In the genomic region with DNA sequence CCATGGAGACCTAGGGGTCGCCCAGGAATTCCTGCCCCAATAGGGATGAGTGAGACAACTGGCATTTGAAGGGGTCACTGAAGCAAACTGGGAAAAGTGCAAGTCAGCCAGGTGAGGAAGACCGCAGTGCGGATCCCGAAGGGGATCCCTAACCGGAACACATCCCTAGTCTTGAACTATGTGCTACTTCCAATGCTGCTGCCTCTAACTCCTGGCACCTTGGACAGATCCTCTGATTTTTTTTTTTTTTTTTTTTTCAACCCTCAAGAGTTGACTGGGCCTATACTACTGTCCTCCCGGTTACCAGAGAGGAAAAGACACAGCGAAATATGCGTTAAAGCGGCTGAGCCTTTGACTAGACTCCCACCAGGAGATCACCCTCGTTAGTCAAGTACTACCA, we compare ENCODE assay signal across 8 mouse cellular contexts. TPM values are rescaled to one million over a fixed set of nuclear protein-coding genes. Genes with fewer than 3 reads are reported as not detected.
A peak's percentile ranks its signal among the peaks of the same experiment; 100 is the strongest.
DNase-seq lines count a peak whose midpoint lies in the region; ATAC-seq and TF ChIP-seq lines count a peak whose summit lies in the region.

No protein-coding gene starts in this region.

- peaks cover 69% of the 10 kb centered on the region for H3K27me3 ChIP-seq in heart, embryonic 13.5 days (replicated peaks)
- no peaks in the 10 kb centered on the region for H3K27me3 ChIP-seq in ES-Bruce4 (ENCODE audit: control insufficient read depth, insufficient read depth, low read length, poor library complexity, severe bottlenecking)
- peaks cover 9% of the 10 kb centered on the region; the same call in 1 of the 2 replicates for H3K27me3 ChIP-seq in hindbrain, embryonic 10.5 days (ENCODE audit: insufficient read depth, poor library complexity, severe bottlenecking)
- H3K27me3 ChIP-seq in midbrain, embryonic 10.5 days (ENCODE audit: low read depth, poor library complexity, severe bottlenecking) = peaks cover 25% of the 10 kb centered on the region

- H3K9me3 ChIP-seq in heart, embryonic 13.5 days = no peaks in the 10 kb centered on the region
- no peaks in the 10 kb centered on the region for H3K9me3 ChIP-seq in ES-Bruce4 (replicated peaks; ENCODE audit: control insufficient read depth, insufficient read depth, low read length, poor library complexity, severe bottlenecking)
- no peaks in the 10 kb centered on the region for H3K9me3 ChIP-seq in hindbrain, embryonic 10.5 days
- H3K9me3 ChIP-seq in midbrain, embryonic 10.5 days (replicated peaks) = no peaks in the 10 kb centered on the region

- no peak for TF ChIP-seq POLR2A in ES-Bruce4 (IDR thresholded peaks at IDR 0.05; ENCODE audit: insufficient read depth, low read length)

- peaks cover 44% of the 10 kb centered on the region for H3K4me1 ChIP-seq in heart, embryonic 13.5 days
- H3K4me1 ChIP-seq in ES-Bruce4 (ENCODE audit: control insufficient read depth, insufficient read depth, low read length) = no peaks in the 10 kb centered on the region
- H3K4me1 ChIP-seq in hindbrain, embryonic 10.5 days (replicated peaks) = peaks cover 84% of the 10 kb centered on the region
- H3K4me1 ChIP-seq in midbrain, embryonic 10.5 days = peaks cover 73% of the 10 kb centered on the region

- peak overlapping the region; percentile 91 for H3K4me2 ChIP-seq in heart, embryonic 13.5 days

- no peak for TF ChIP-seq EP300 in ES-Bruce4 (IDR thresholded peaks at IDR 0.05; ENCODE audit: insufficient read depth, low read depth, low read length)

- TF ChIP-seq CTCF in ES-Bruce4 (IDR thresholded peaks at IDR 0.05; ENCODE audit: low read depth, low read length) = no peak

- no peak for ATAC-seq in heart, embryonic 13.5 days (ENCODE audit: extremely low read depth, insufficient number of reproducible peaks, low FRiP score, low TSS enrichment)

- peak overlapping the region; percentile 72 for H3K4me3 ChIP-seq in heart, embryonic 13.5 days
- H3K4me3 ChIP-seq in ES-Bruce4 (ENCODE audit: low read depth, low read length) = peak overlapping the region; percentile 44
- peak overlapping the region; percentile 88 for H3K4me3 ChIP-seq in hindbrain, embryonic 10.5 days
- H3K4me3 ChIP-seq in midbrain, embryonic 10.5 days = peak overlapping the region; percentile 66

- H3K9ac ChIP-seq in heart, embryonic 13.5 days = no peak overlapping the region
- H3K9ac ChIP-seq in ES-Bruce4 (ENCODE audit: low read depth, poor library complexity, severe bottlenecking) = no peak overlapping the region

- H3K27ac ChIP-seq in heart, embryonic 13.5 days (replicated peaks) = no peak overlapping the region
- H3K27ac ChIP-seq in ES-Bruce4 (ENCODE audit: insufficient read depth, low read length) = no peak overlapping the region
- peak overlapping the region; percentile 90 for H3K27ac ChIP-seq in hindbrain, embryonic 10.5 days
- H3K27ac ChIP-seq in midbrain, embryonic 10.5 days (replicated peaks) = peak overlapping the region; percentile 93

- DNase-seq in heart, adult 18-20 months = no peak
- DNase-seq in hindbrain, embryonic 10.5 days (ENCODE audit: low spot score) = no peak
- no peak for DNase-seq in midbrain, embryonic 10.5 days (ENCODE audit: low spot score)
- no peak for DNase-seq in right cerebral cortex, adult 18-20 months
- DNase-seq in adrenal gland, adult 18-20 months (ENCODE audit: low spot score in 2 of 2) = no peak
- no peak for DNase-seq in embryo, embryonic 9.5 days (ENCODE audit: extremely low spot score)

- H3K36me3 ChIP-seq in heart, embryonic 13.5 days = peaks cover 14% of the 10 kb centered on the region
- no peaks in the 10 kb centered on the region for H3K36me3 ChIP-seq in ES-Bruce4 (ENCODE audit: control insufficient read depth, insufficient read depth, low read length, poor library complexity, severe bottlenecking)
- H3K36me3 ChIP-seq in hindbrain, embryonic 10.5 days = peaks cover 37% of the 10 kb centered on the region
- H3K36me3 ChIP-seq in midbrain, embryonic 10.5 days = peaks cover 35% of the 10 kb centered on the region

- 11% methylated on average over 10 of the region's 10 CpGs for WGBS in heart, embryonic 13.5 days
- 3% methylated on average over 10 of the region's 10 CpGs for WGBS in hindbrain, embryonic 10.5 days
- WGBS in midbrain, embryonic 10.5 days = 2% methylated on average over 10 of the region's 10 CpGs

RNA-seq across cellular contexts. Expression of a gene that starts 7.3 kb away (rescaled TPM):
- polyA plus RNA-seq in heart, embryonic 13.5 days (2015; fragmentation: Nextera tagmentation; extraction: Ambion mirVana) = 0.62 and 1.2 TPM in 2 replicates
- 1 to 10 TPM in 1 of 2 experiments, under 1 TPM in 1; 0.25 to 1.1 TPM for total RNA-seq in heart, adult 18-20 months (2021)
- polyA plus RNA-seq in ES-Bruce4 (2011; ENCODE audit: insufficient read depth, insufficient read length, low read depth, missing spikeins) = 1.2 TPM in 1 of 2 replicates, not detected in the other
- polyA plus RNA-seq in hindbrain, embryonic 10.5 days (2016; fragmentation: Nextera tagmentation; extraction: Ambion mirVana) = 3.3 and 4.3 TPM in 2 replicates
- 4.1 and 5.2 TPM in 2 replicates for polyA plus RNA-seq in midbrain, embryonic 10.5 days (2016; fragmentation: Nextera tagmentation; extraction: Ambion mirVana)
- total RNA-seq in adrenal gland, adult 18-20 months (2021) = 10 to 100 TPM in 1 of 2 experiments, 1 to 10 TPM in 1; 6.6 to 15.3 TPM

RNA-seq across cellular contexts. Expression of a gene that starts 11.4 kb away (rescaled TPM):
- 6.5 and 7.5 TPM in 2 replicates for polyA plus RNA-seq in heart, embryonic 13.5 days (2015; fragmentation: Nextera tagmentation; extraction: Ambion mirVana)
- 1 to 10 TPM; 3.2 to 3.7 TPM for total RNA-seq in heart, adult 18-20 months (2021)
- polyA plus RNA-seq in ES-Bruce4 (2011; ENCODE audit: insufficient read depth, insufficient read length, low read depth, missing spikeins) = 13.6 and 16.0 TPM in 2 replicates
- 55.0 and 75.5 TPM in 2 replicates for polyA plus RNA-seq in hindbrain, embryonic 10.5 days (2016; fragmentation: Nextera tagmentation; extraction: Ambion mirVana)
- 58.3 and 70.5 TPM in 2 replicates for polyA plus RNA-seq in midbrain, embryonic 10.5 days (2016; fragmentation: Nextera tagmentation; extraction: Ambion mirVana)
- 10 to 100 TPM; 29.6 to 32.3 TPM for total RNA-seq in adrenal gland, adult 18-20 months (2021)

RNA-seq across cellular contexts. Expression of a gene that starts 15.0 kb away (rescaled TPM):
- polyA plus RNA-seq in heart, embryonic 13.5 days (2015; fragmentation: Nextera tagmentation; extraction: Ambion mirVana) = 1.8 and 2.3 TPM in 2 replicates
- under 1 TPM in 1 of 2 experiments, not detected in 1; 0.41 TPM for total RNA-seq in heart, adult 18-20 months (2021)
- 27.9 and 31.4 TPM in 2 replicates for polyA plus RNA-seq in ES-Bruce4 (2011; ENCODE audit: insufficient read depth, insufficient read length, low read depth, missing spikeins)
- polyA plus RNA-seq in hindbrain, embryonic 10.5 days (2016; fragmentation: Nextera tagmentation; extraction: Ambion mirVana) = 7.8 and 12.5 TPM in 2 replicates
- 16.2 and 25.6 TPM in 2 replicates for polyA plus RNA-seq in midbrain, embryonic 10.5 days (2016; fragmentation: Nextera tagmentation; extraction: Ambion mirVana)
- 1 to 10 TPM in 1 of 2 experiments, not detected in 1; 2.7 TPM for total RNA-seq in adrenal gland, adult 18-20 months (2021)

RNA-seq across cellular contexts. Expression of a gene that starts 15.2 kb away (rescaled TPM):
- 15.8 and 17.3 TPM in 2 replicates for polyA plus RNA-seq in heart, embryonic 13.5 days (2015; fragmentation: Nextera tagmentation; extraction: Ambion mirVana)
- total RNA-seq in heart, adult 18-20 months (2021) = 10 to 100 TPM; 24.8 to 27.4 TPM
- 7.3 and 7.9 TPM in 2 replicates for polyA plus RNA-seq in ES-Bruce4 (2011; ENCODE audit: insufficient read depth, insufficient read length, low read depth, missing spikeins)
- 26.0 and 30.1 TPM in 2 replicates for polyA plus RNA-seq in hindbrain, embryonic 10.5 days (2016; fragmentation: Nextera tagmentation; extraction: Ambion mirVana)
- 26.1 and 27.1 TPM in 2 replicates for polyA plus RNA-seq in midbrain, embryonic 10.5 days (2016; fragmentation: Nextera tagmentation; extraction: Ambion mirVana)
- 100 to 1,000 TPM in 1 of 2 experiments, 10 to 100 TPM in 1; 90.6 to 183 TPM for total RNA-seq in adrenal gland, adult 18-20 months (2021)

RNA-seq across cellular contexts. Expression of a gene that starts 44.2 kb away (rescaled TPM):
- polyA plus RNA-seq in heart, embryonic 13.5 days (2015; fragmentation: Nextera tagmentation; extraction: Ambion mirVana) = 18.6 and 19.0 TPM in 2 replicates
- 10 to 100 TPM; 15.4 to 16.7 TPM for total RNA-seq in heart, adult 18-20 months (2021)
- polyA plus RNA-seq in ES-Bruce4 (2011; ENCODE audit: insufficient read depth, insufficient read length, low read depth, missing spikeins) = 9.9 and 11.8 TPM in 2 replicates
- 26.0 and 31.7 TPM in 2 replicates for polyA plus RNA-seq in hindbrain, embryonic 10.5 days (2016; fragmentation: Nextera tagmentation; extraction: Ambion mirVana)
- polyA plus RNA-seq in midbrain, embryonic 10.5 days (2016; fragmentation: Nextera tagmentation; extraction: Ambion mirVana) = 32.8 and 36.2 TPM in 2 replicates
- total RNA-seq in adrenal gland, adult 18-20 months (2021) = 10 to 100 TPM; 20.6 to 46.2 TPM

Comparison
In these comparisons a context has a peak if more than half of its experiments do, and no peak if none do; other contexts are left out.
1. H3K27ac ChIP-seq: peak in hindbrain, embryonic 10.5 days (single experiment) and midbrain, embryonic 10.5 days (single experiment); none in heart, embryonic 13.5 days (single experiment) and ES-Bruce4 (single experiment).
2. Peak in every context shown above with its lines, with median percentiles within 50 percentile points of each other: H3K4me3 ChIP-seq.